Mouse (Mus musculus) CD8-positive naive resting alpha-beta T cell, adult 2 months (primary cell): ENCODE measurements around the gene Pacrg.

Source experiments
- DNase-seq, 2 experiments: peaks; one replicate each; pipeline ENCODE4 v3.0.0; 2022; ENCODE audit warnings: low read depth in 2 of 2, low spot score in 2 of 2

The Pacrg gene

GRCm38 (mm10) chr17:10627476-10627875, 212.6 kb downstream of the Pacrg start:
- DNase-seq = no peak

DNA sequence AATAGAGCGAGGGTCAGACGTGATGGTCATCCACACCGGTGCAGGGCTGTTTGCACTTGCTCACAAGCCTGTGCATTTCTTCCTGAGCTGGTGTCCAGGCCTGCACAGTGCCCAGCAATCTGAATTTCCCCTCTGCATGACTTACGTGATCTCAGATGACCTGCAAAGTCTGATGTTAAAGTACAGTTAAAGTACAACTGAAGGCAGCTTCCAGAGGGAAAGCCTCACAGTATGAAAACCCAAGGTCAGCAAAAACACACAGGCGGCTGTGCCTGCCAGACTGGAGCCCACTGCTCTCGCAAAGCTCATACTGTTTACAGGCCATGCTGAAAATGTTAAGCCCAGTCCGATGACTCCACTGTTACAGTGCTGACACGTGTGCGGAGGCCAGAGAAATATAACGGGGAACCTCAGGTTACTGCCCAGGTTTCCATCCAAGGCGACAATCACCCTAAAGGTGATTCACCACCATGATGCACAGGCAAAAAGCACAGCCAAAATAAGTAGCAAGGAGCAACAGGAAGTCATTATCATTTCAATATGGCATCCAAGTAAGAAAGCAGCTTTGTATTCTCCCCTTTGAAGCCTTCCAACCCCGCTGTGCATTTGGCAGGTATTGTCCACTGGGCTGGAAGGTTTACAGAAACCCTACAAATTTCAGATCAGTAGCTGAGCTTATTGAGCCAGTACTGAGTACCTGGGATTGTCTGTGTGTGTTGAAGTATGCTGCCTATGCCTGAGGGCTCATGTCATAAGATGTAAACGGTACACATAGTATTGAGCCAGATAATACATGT, 213.6 kb downstream of the Pacrg start:
- DNase-seq = no peak

DNA sequence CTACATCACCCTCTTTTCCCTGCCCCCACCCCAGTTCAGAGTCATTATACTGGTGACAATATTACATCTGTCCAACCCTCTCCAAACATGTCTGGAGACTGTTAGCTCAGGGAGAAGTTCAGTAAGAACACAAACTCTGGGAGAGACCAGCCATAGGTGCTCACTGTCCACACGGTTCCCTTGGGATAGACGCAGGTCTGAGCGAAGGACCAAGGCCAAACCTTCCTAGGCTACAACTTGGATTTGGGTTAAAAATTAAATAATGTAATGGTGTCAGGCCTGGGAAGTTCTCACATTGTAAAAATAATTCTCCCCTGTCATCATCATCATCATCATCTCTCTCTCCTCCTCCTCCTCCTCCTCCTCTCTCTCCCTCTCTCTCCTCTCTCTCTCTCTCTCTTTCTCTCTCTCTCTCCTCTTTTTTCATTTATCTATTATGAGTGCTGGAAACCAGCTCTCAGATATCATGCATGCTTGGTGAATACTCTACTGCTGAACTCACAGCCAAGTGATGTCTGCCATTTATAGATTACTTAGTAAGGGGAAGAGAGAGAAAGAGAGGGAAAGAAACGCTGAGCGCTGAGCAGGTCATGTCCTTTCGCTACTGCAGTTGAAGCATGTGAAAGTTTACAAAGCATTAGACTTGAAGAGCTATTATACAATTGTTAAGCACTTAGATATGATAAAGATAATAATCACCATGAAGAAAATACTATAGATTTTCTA, 215.2 kb downstream of the Pacrg start:
- DNase-seq = no peak

DNA sequence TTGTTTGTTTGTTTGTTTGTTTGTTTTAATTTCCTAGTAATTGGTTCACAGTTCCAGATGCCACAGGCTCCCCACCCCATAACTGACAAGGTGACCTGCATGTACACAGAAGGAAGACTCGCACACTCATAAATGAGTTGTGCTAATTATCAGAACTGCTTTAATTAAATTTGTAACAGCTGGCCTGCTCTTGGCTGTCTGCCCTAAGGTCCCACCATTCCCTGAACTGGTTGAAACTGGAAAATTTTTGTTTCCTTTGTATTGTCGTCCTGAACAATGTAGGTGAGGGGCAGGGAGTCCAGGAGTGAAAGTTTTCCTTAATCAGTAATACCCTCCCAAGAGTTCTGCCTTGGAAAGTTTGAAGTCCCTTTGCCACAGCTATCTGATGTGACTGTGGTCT, 219.5 kb downstream of the Pacrg start:
- DNase-seq = no peak

- DNase-seq = no peak
Observed at GRCm38 (mm10) chr17:10619881-10620280, 220.2 kb downstream of the Pacrg start.

- DNase-seq = no peak
Observed at GRCm38 (mm10) chr17:10617656-10618055, 222.5 kb downstream of the Pacrg start.

GRCm38 (mm10) chr17:10615611-10616010, 224.5 kb downstream of the Pacrg start:
- no peak for DNase-seq

GRCm38 (mm10) chr17:10614696-10615095, 225.4 kb downstream of the Pacrg start:
- no peak for DNase-seq

GRCm38 (mm10) chr17:10611626-10612025, 228.5 kb downstream of the Pacrg start:
- no peak for DNase-seq

DNA sequence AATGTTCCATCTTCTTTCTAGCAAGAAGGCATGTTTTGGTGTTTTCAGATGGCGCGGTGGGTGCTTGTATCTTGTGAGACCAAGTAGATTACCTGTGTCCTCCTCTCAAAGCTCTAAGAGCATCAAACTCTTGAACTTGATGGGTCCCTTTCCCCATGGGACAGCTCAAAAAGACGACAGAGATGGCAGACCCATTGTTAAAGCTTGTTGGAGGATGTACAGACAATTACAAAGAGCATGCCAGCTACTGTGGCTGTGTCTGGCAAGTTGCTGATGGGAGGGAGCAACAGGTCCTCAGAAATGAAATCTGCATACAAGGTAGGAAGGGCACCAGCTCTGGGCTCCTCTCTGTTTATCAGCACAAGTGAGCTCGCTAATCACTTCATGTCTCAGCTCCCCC, 232.0 kb downstream of the Pacrg start:
- DNase-seq = no peak

- no peak for DNase-seq
Observed at GRCm38 (mm10) chr17:10606090-10606489, 234.0 kb downstream of the Pacrg start.

DNA sequence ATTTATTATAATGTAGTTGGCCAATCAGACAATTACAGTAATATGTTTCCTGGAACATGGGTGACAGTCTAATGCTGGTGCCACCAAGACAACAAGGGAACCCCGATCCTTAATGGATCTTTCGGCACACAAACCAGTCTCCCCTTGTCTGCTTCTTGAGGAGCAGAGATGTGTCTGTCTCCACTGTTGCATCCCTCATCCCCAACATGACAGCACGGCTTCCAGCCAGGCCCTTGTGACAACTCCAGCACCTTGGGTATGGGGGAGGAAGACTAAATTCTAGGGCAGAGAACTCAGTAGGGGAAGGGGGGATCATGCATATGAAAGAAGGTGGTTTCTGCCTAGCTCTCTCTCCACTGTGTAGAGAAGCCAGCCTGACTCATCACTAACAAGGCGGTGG, 242.4 kb downstream of the Pacrg start:
- DNase-seq = no peak

GRCm38 (mm10) chr17:10589604-10590003, 250.5 kb downstream of the Pacrg start:
- no peak for DNase-seq

DNA sequence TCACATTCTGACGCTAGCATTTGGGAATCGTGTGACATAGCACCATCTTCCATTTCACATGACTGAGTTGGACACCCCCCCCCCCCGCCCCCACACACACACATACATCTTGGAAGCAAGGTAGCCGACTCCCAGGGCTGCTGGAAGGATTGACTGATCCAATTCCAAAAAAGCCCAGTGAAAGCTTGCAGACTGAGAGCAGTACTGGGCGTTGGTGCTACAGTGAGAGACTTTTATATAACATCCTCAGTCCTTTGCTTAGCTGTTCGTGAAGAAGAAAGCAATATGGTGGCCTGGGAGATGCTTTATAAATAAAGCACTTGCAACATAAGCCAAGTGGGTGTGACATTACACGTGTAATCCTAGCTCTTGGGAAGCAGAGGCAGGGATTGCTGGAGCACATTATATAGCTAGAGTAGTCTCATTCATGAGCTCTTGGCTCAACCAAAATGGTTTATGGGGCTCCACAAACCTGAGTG, 251.2 kb downstream of the Pacrg start:
- DNase-seq = no peak

- DNase-seq = no peak
Observed at GRCm38 (mm10) chr17:10583301-10583700, 256.8 kb downstream of the Pacrg start.

- DNase-seq = no peak
Observed at GRCm38 (mm10) chr17:10575306-10575705, 264.8 kb downstream of the Pacrg start.

DNA sequence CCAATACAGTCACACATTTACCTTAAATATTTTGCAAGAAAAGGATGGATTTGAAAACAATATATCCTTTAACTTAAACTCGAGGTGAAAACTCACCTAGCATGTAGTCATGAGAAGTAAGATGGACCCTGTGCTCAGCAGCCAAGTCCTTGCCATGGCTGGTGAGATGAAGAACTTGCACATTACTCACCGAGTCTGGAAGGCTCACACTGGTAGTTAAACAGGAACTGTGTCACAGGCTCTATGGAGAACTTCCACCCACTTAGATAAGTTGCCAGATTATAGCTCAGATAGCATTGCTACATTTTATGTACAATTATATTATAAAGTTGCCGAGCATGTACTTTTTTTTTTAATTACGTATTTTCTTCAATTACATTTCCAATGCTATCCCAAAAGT, 267.7 kb downstream of the Pacrg start:
- no peak for DNase-seq

DNA sequence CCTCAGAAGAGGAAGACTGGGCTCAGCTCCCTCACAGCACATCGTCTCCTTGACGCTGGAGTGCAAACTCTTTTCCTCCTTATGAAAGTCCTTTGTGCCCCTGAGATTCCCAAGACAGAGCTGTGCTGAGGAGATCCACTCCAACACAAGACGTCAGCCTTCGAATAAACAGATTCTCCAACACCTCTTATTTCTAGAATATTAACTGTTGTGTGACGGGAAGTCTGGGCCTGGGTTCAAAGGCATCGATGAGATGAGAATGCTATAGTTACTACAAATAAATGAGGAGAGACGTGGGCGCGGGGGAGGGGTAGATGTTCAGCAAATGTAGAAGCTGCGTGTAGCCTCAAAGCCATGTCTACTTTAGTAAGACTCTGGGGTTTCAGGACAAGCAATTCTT, 270.8 kb downstream of the Pacrg start:
- no peak for DNase-seq

- no peak for DNase-seq
Observed at GRCm38 (mm10) chr17:10567411-10567810, 272.7 kb downstream of the Pacrg start.

DNA sequence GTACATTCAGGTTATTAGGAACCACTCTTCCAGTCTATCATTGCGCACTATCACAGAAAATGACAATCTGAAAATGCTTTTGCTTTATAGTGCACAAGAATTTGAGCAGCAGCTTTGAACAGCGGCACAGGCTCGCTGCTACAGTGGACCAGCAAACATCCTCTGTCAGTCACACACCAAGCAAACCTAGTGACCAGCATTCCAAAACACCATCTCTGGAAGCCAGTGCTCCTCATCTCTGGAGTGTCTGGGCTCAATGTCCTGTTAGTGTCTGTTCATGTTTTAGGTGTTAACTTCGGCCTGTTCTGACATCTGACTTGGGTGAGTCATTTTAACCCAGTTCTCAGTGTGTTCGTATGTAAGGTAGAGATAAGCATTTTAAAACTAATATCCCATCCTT, 275.9 kb downstream of the Pacrg start:
- DNase-seq = no peak

GRCm38 (mm10) chr17:10562871-10563270, 277.2 kb downstream of the Pacrg start:
- DNase-seq = no peak

DNA sequence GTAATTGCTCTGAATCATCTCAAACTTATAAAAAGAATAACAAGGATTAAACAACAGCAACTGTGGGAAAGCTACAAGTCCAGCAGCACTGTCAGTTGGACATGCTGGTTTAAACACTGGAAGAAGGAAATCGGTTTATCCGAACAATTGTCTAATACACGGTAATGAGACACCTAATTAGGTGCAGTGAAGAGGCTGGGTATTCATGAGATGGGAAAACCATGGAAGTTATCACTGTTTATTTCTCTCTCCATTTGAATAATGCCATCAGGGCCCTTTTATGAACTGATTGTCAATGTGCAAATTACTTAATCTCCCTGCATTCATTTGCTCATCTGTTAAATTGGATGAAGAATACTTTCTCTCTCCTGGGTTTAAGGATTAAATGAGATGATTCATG, 280.1 kb downstream of the Pacrg start:
- DNase-seq = no peak
